Mouse (Mus musculus) spleen, adult 2 months (tissue): ENCODE measurements around the gene Spg20.

ENCODE experiments used
- CTCF ChIP-seq: fragments of 200-500 bp; IDR thresholded peaks from 2 replicates; pipeline ENCODE4 v1.5.1; 2011; ENCODE audit warnings: mild to moderate bottlenecking, inconsistent platforms; ENCODE audit not compliant: insufficient read depth, insufficient read length, insufficient replicate concordance; ENCODE audit errors: extremely low read depth
- POLR2A ChIP-seq: fragments of 200-500 bp; IDR thresholded peaks from 2 replicates; pipeline ENCODE4 v1.6.1; 2011; ENCODE audit warnings: low read depth, low read length, inconsistent platforms

GRCm38 (mm10) chr3:55062653-55063052 is 49.3 kb upstream of the Spg20 start:
- no peak for TF ChIP-seq CTCF
- TF ChIP-seq POLR2A: no peak
